Mouse (Mus musculus): Measurements from ENCODE around the gene Nsmce1.
A peak's percentile ranks its signal among the peaks of the same experiment; 100 is the strongest.

Nsmce1 gene

DNA sequence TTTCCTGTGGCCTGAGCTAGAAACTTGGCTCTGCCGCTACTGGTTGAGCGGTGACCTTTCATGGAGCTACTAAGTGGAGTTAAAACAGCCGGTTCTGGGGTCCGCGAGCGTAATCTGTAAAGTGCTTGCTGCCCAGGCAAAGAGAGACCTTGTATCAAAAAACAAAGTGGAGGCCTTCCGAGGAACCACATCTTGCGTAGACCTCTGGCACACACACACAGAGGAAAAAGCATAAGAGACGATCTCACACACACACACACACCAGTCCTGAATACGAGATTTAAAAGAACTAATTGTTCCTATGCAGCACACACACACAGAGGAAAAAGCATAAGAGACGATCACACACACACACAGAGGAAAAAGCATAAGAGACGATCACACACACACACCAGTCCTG is 364 bp upstream of the Nsmce1 start:
- no peak for DNase-seq (ENCODE audit: low read depth, low spot score)

DNA sequence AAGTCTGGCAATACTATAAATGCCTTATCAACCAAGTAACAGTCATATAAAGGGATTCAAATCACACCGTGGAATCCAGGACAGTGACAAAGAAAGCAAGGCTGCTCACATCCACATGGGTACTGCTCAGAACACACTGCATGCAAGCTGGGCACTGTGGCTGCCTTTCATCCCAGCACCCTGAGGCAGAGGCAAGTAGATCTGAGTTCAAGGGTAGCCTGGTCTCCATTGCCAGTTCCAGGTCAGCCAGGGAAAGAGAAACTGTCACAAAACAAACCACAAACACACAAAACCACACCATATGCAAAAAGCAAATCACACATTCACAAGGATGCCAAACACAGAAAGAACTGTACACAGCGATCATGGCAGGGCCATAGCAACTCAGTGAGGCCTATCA is 1.8 kb downstream of the Nsmce1 start:
- DNase-seq (ENCODE audit: low read depth, low spot score) = no peak

DNA sequence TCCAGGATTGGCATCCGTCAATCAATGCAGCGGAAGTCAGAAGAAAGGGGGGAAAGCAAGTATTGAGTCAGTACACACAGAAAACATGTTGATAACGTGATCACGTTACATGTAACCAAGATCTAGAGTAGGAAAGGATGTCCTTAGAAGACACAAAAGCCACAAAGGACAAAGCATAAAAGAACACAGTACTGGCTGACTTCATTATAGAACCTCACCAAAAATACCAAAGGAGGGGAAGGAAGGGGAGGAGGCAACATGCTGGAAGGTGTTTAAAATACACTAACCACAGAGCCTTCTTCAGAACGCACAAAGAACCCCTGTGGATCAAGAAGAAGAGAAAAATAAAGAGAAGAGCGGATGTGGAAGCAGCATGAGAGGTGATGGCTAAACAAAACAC is 2.7 kb downstream of the Nsmce1 start:
- DNase-seq (ENCODE audit: low read depth, low spot score) = no peak

DNA sequence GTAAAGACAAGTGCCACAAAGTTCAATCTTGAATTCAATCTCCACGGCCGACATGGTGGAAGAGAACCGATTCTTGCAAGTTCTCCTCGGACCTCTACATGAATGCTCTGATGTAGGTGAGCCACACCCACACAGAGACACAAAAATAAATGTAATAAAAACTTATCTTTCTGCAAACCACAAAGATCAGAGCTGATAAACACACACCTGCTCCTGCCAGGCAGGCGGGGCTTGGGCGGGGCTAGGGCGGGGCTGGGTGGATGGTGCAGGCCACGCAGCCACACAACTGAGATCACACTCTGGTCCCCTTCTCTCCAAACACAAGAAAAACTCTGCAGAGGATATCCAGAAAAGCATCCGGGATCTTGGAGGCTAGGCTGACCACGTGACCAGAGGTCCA is 4.3 kb downstream of the Nsmce1 start:
- DNase-seq (ENCODE audit: low read depth, low spot score) = no peak

DNA sequence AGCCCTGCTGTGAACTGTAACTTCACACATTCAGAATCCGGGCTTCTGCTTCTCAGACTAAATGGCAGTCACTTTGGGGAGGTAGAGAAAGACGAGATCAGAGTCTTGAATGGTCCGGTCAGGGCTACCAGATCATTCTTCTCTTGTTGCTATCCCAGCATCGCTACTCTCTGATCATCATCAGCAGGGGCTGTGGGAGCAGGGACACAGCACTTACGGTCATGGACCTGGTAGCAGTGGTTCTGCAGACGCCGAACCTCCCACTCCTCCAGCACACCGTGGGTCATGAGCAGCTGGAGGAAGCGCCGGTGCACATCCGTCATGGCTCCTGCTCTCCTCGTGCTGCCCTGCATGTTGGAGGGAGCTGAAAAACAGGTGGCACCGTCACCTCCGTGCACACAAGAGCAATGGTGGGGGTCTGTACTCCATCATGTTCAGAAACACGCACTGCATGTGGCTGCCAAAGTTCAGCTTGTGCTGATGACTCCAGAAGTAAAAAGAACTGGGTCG is 5.2 kb downstream of the Nsmce1 start:
- DNase-seq (ENCODE audit: low read depth, low spot score) = no peak

DNA sequence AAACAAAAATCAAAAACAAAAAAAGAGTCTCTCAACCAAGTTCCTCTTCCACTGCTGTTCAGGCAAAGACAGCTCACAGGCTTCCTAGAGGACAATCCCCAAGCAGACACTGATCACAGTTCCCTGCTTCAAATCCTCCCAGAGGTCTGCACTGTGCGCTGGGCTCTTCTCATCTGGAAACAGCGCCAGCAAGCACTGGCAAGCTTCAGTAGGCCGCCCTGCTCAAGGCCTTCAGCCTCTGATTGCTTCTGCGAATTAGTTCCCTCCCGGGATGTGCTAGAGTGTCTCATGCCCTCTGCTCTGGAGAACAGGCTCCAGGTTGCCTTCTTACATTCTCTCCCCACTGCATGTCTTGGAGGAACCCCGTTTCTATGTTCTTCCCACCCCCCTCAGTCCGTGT is 6.6 kb downstream of the Nsmce1 start:
- DNase-seq (ENCODE audit: low read depth, low spot score) = no peak

DNA sequence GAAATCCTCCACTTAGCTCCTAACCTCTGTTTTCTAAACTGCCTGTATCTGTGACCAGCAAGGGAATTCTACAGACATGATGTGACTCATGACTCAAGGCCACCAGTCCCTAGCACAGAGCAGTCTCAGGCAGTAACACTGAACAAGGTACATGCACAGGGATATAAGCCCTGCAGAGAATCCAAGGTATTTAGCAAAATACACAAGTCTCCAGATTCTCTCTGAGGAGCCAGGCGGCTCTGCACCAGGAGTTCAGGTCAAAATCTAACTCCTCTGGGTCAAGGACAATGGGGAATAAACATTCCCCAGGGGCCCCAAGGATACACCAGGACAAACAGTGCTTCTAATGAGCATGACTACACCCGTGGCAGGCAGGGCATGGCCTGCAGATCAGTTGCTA is 8.5 kb downstream of the Nsmce1 start:
- no peak for DNase-seq (ENCODE audit: low read depth, low spot score)

DNA sequence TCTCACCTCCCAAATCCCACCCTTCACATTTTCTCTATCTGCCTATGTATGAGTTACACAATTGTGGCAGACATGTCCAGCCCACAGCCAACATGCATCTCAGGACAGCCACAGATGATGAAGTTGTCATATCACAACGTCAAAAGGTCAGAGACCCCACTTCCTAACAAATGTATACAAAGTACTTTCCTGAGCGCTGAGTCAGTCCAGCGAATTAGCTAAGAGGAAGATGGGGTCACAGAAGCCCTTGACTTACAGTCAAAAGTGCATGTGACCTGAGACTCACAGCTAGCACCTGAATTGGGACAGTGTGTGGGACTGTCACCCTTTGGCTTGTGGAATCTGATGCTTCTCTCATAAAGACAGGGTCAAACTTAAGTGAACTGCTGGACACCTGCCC is 9.1 kb downstream of the Nsmce1 start:
- DNase-seq (ENCODE audit: low read depth, low spot score) = no peak

DNA sequence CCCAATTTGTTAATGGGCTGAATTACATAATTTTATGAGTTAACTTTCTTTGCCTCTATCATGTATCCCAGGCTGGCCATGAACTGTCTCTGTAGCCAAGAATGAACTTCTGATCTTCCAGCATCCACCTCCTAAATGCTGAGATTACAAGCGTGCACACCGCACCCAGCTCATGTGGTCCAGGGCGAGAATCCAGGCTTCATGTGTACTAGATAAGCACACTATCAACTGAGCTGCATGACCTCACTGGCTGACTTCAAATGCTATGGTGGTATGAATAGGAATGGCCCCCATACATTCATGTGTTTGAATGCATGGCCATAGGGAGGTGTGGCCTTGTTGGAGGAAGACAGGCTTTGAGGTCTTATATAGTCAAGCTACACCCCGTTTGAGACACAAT is 10.9 kb downstream of the Nsmce1 start:
- no peak for DNase-seq (ENCODE audit: low read depth, low spot score)

DNA sequence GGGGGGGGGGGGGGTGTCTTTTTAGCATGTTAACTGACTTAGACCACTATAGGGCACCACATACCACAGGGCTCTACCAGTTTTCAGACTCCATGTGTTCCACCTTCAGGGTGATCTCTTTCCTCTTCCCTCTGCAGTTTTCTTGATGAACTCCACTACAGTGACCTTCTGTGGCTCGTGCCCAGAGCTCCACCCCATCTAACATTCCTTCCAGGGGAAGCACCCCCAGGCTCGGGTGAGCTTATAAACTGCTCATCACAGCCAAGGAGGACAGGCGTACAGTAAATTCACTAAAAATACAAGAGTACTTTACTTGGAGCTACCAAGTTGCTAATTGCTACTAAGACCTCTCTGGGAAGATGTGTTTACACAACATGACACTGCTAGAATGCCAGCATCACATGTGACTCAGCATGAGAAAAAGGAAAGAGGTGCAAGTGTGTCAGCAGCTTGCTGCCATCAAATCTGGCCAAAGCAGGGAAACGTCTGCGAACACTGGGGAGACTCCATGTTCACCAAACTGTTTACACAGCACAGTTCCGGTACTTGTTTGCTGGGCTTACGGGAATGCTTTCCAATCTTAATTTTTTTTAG is 12.9 kb downstream of the Nsmce1 start:
- no peak for DNase-seq (ENCODE audit: low read depth, low spot score)

DNA sequence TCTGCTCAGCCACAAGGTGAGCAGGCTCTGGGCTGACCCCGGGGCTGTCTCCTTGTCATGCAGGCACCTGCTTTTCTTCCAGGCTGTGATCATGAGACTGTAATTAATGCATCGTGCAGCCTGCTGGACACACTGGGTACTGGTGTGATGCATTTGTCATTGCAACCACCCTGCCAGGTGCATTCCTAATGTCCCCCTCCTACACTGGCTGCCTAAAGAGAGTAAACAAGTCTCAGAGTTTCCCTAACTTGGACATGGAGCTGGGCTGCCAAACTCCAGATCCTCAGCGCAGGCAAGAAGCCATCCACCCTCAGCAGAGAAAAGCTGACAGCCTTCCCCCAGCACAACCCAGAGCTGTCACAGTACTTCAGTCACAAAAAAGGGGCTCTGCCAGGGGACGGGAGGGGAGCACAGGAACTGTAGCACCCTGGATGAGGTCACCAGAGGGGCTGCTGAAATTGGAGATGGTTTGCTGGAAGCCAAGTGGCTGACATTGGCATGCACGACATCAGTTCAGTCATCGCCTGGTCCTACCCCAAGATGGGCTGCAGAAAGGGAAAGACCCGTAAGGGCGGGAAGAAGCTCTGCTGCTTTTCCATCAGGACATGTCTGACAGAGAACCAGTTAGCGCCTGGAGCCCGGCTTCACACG is 15.7 kb downstream of the Nsmce1 start:
- DNase-seq (ENCODE audit: low read depth, low spot score) = no peak

DNA sequence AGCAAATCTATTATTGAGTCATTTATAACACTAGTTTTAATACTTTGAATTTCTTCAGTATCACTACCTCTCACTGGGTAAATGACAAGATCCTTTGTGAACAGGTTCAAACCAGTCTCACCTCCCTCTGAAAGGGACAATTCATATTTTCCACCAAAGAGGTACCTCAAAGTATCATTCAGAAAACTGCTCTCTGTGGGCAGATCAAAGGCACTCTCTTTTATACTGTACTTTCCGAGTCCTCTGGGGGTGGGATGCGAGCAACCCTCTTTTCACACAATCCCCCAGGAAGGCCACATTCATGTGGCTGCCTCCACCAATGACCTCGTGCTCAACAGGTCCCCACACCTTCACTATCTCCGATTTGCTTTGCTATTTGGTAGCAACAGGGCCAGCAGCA is 16.9 kb downstream of the Nsmce1 start:
- no peak for DNase-seq (ENCODE audit: low read depth, low spot score)

DNA sequence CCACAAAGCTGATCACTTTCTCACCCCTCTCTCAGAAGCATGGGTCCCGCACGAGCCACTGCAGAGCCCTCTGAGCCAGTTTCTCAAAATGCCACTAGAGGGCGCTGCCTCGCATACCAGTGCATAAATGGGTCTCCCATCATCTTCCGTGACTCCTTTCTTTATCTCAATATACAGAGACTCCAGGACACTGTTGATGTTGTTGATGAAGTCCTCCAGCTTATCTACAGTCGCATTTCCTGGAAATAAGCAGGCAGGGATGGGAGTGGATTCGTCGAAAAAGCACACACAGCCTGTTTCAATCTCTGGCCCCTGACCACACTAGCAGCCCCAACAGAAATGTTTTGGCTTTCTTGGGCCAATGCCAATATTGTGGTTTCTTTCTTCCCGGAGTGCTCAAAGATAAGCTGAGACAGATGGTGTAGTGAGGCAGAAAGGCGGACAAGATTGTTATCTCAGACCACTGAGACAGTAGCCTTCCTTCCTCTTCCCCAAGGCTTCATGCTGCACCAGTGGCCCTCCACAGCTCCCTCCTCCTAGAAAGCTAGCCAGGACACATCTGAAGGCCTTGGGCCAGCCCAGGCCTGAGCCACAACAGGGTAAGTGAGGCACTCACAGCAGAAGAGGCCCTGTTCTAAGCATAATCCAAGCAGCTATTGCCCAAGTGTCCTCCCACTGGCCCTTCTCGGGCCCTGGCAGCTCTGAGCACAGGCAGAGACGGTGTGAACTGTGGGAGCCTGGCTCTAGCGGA is 19.2 kb downstream of the Nsmce1 start:
- DNase-seq (ENCODE audit: low read depth, low spot score) = peak; percentile 79

DNA sequence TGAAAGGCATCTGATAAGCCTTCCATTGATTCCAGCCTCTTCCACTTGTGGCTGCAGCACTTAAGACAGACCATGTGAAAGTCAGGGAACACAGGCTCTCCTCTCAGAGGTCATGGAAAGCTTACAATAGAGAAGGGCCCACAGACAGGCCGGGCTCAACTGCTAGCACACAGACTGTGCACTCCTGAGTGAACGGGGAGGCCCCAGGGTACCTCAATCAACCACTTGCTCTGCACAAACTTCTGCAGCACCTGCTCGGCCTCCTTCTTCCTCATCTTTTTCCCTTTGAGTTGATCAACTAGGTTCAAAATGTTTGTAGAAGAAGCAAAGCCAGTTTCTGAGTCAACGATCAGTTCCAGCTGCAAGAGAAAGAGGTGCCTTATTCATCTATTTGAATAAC is 20.5 kb downstream of the Nsmce1 start:
- DNase-seq (ENCODE audit: low read depth, low spot score) = no peak

DNA sequence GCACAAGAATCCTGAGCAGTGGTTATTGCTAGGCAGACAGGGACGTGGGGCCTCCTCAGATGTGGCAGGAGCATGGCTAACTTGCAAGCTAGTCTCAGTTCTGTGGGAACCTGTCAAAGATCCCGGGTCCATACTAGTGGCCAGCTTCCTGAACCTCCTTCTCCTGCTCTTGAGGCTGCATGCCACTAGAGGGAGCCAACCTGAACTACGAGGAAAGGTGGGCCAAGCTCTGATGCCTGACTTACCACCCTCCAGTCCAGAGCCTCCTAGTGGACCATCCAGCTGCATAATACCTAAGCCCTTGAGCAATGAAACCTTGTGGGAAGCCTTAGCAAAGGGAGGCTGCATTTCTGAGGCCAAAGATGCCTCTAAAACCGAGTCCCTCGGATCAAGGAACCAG is 21.5 kb downstream of the Nsmce1 start:
- DNase-seq (ENCODE audit: low read depth, low spot score) = peak; percentile 81

DNA sequence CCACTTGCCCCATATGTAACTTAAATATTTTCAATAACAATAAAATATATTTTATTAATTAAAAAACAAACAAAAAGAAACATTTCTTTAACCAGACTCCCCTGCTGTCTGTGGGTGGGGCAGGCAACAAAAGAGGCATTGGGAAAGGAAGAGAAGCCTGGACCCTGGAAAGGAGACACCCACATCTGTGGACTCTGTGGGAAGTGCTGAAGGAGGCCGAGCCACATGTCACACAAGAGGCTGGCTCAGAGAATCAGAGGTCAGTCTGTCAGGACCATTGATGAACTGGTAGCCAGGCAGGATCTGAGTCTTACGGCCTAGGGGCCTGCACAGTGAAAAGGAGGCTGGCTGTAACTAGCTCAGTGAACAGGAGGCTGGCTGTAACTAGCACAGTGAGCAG is 29.2 kb downstream of the Nsmce1 start:
- DNase-seq (ENCODE audit: low read depth, low spot score) = no peak

DNA sequence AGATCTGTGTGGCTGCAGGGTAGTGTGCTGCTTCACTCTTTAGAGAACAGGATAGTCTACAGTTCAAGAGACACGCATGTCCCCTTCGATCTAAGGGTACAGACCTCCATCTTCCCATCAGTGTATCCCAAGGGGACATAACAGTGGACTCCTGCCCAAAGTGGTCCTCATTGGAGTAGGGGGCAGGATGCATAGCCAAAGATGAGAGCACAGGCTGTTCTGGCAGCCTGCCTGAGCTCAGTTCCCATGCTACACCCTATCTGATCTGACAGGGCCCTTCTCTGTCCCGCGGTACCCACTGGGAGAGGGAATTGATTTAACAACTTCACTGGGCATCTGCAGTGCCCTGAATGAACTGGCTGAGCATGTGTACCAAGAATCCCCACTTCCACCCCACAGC is 37.7 kb downstream of the Nsmce1 start:
- DNase-seq (ENCODE audit: low read depth, low spot score) = no peak

DNA sequence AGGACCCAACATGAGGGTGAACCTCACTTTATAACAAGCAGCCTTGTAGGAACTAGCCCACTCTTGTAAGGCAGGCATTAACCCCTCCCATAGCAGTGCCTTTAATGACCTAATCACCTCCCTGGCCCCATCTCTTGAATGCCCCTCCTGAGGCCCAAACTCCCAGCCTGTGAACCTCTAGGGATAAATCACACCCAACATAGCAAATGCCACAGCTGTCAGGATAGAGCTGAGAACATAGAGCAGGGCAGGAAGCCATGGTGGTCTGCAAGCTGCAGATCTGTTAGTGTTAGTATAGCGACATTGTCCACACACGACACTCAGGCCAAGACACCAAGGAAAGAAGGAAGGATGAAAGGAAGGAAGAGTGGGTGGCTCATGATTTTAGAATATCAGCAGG is 40.3 kb downstream of the Nsmce1 start:
- no peak for DNase-seq (ENCODE audit: low read depth, low spot score)

DNA sequence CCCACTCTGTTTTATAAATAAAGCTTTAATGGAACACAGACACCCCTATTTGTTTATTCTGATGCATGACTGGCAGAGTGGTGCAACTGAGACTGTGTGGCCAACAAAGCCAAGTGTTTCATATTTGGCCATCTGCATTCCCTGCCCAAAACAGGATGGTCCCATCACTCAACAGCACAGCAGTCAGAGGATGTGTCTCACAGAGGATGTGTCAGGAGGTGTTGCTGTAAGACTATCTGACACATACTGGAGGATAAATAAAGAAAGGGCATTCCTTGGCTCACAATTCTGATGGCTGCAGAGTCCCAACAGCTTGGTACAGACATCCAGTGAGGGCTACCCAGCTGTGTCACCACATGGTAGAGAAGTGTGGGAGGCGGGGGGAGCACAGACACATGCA is 40.7 kb downstream of the Nsmce1 start:
- no peak for DNase-seq (ENCODE audit: low read depth, low spot score)

DNA sequence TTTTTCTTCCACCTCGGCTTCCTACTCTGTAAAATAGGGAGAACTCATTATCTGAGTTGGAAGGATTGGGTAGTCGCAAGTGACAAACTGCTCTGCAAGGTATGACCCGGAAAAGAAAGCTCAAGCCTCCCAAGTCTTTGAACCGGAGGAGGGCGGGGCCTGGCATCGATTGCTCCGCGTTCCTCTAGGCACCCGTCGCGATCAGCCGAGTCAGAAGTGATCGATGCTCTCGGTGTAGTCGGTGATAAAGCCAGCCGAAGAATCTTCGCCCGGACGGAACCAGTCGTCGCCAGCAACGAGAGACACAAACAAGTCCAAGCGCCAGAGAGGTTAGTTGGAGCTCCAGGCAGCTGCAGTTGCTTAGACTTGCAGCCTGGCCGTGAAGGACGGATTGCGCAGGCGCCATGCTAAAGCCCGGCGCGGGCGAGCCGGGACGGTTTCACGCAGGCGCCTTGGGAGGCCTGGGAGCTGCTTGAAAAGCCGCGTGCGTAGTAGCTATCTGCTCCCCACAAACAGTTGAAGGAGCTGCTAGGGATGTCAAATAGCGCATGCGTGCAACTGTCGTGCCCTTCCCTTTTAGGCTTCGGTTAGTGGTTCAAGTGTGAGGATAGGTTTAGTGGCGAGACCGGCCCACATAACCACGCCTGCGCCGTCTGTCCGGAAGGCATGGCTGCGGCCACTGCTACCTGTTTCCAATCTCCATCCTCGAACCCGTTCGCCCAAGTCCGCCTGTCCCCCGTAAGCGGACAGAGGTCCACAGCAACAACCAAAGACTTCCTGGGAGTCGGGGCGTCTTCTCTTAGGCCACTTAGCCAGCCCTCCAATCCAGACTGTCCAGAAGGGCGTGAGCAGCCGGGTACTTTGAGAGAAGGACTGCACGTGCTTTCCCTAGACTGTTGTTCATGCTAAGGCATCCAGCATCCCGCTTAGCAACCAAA is 46.7 kb downstream of the Nsmce1 start, which contains the start of gene Kdm8:
Gene Kdm8 (plus strand): TSS at position 213 of the 938 bp plus-strand sequence.
- DNase-seq (ENCODE audit: low read depth, low spot score) = peak; percentile 97

DNA sequence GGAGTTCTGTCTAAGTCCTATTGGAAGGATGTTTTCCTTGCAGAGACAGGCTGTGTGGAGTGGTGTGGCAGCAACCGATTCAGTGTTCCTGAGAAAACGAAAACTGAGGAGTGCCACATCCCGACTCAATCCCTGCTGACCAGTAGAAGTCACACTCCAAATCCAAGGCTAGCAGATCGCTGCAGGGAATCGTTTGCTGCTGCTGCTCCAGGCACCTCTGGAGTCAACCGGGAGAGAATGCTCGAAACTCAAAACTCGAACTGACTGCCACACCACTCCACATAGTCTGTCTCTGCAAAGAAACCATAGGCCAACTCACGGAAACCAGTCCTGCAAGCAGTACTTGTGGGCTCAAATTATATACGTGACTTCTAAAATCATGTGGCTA is 47.3 kb downstream of the Nsmce1 start:
- no peak for DNase-seq (ENCODE audit: low read depth, low spot score)

DNA sequence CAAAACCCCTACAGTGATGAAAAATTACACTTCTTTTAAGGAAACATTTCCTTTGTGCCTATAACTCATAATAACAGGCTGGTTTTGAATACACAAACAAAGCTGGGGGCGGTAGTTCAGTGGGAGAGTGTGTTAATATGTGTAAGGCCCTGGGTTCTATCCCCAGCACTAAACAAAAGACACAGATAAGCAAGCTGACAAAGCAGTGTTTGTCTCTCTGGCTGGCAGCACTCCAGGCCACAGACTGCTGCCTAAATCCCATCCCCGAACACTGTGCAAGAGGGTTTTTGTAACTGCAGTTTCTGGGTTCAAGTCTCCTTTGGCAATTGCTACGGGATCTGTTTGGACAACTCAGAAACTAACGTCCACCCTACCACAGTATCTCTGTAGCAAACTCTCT is 49.1 kb downstream of the Nsmce1 start:
- DNase-seq (ENCODE audit: low read depth, low spot score) = no peak
